Mouse (Mus musculus) heart, postnatal 0 days (tissue): Measurements from ENCODE around the gene Adgrg7. TPM values are rescaled to one million over a fixed set of nuclear protein-coding genes. Genes with fewer than 3 reads are reported as not detected.

Experiments used
- ATAC-seq: fragments of 200-750 bp; cut with Nextera tagmentation; 2 replicates; pipeline ENCODE4 v1.8.0; 2017; ENCODE audit warnings: low read depth, moderate number of reproducible peaks, moderate library complexity; ENCODE audit not compliant: insufficient read depth
- DNase-seq: peaks from one replicate; pipeline ENCODE4 v3.0.0-alpha.2; 2016; ENCODE audit warnings: low spot score
- H3K27ac ChIP-seq: fragments of 300-500 bp; sonication (generic); 2 replicates; pipeline ENCODE4 v1.5.1; 2014; ENCODE audit warnings: low read depth, mild to moderate bottlenecking
- H3K27me3 ChIP-seq: fragments of 300-500 bp; sonication (generic); 2 replicates; pipeline ENCODE4 v1.6.1; 2014; ENCODE audit warnings: low read length, mixed read lengths; ENCODE audit not compliant: control insufficient read depth, insufficient read depth
- H3K36me3 ChIP-seq: fragments of 300-500 bp; sonication (generic); replicated peaks from 2 replicates; pipeline ENCODE4 v1.6.1; 2014; ENCODE audit warnings: low read length, mixed read lengths; ENCODE audit not compliant: control insufficient read depth, insufficient read depth
- H3K4me1 ChIP-seq: fragments of 300-500 bp; sonication (generic); 2 replicates; pipeline ENCODE4 v1.6.1; 2014; ENCODE audit warnings: antibody characterized with exemption; ENCODE audit not compliant: control insufficient read depth, insufficient read depth
- H3K4me2 ChIP-seq: fragments of 300-500 bp; sonication (generic); 2 replicates; pipeline ENCODE4 v1.6.1; 2014; ENCODE audit warnings: low read depth, mild to moderate bottlenecking, low read length, moderate library complexity
- H3K4me3 ChIP-seq: fragments of 300-500 bp; sonication (generic); 2 replicates; pipeline ENCODE4 v1.5.1; 2014; ENCODE audit warnings: low read depth, low read length
- H3K9ac ChIP-seq: fragments of 300-500 bp; sonication (generic); replicated peaks from 2 replicates; pipeline ENCODE4 v1.6.1; 2014; ENCODE audit warnings: low read depth, low read length, mixed read lengths
- H3K9me3 ChIP-seq: fragments of 300-500 bp; sonication (generic); replicated peaks from 2 replicates; pipeline ENCODE4 v1.6.1; 2016; ENCODE audit warnings: low read length; ENCODE audit not compliant: control insufficient read depth
- CTCF ChIP-seq: IDR thresholded peaks from 2 replicates; pipeline ENCODE4 v1.5.1; 2016; ENCODE audit warnings: antibody characterized with exemption, control low read depth, low read depth
- EP300 ChIP-seq: IDR thresholded peaks from 2 replicates; pipeline ENCODE4 v1.6.1; 2016; ENCODE audit warnings: antibody characterized with exemption, low read depth
- WGBS: fragments of 180-500 bp; shearing (Covaris S2); extraction: QIAGEN DNeasy Blood & Tissue Kit; methylation state at CpG from one replicate; pipeline ENCODE4 v1.1.7; 2014; 5-methylcytosine and 5-hydroxymethylcytosine counted together
- polyA plus RNA-seq: library from polyadenylated mRNA; unstranded; fragments of >200 nt; fragmentation: Nextera tagmentation; extraction: Ambion mirVana; gene quantifications from 2 replicates; pipeline ENCODE4 v1.2.1, GENCODE M21; 2015
- total RNA-seq: library from RNA; depleted of rRNA; stranded (reverse); fragments of >200 nt; gene quantifications from 2 replicates; pipeline ENCODE4 v1.2.3, GENCODE M21; 2014; ENCODE audit warnings: low replicate concordance

Adgrg7 gene
- total and polyA plus RNA-seq, 2 experiments from 2014 or later, result not detected

- no peak overlapping the region for H3K9ac ChIP-seq
- no peaks in the 10 kb centered on the region for H3K9me3 ChIP-seq
- 69% methylated on average over 2 of the region's 2 CpGs for WGBS
- no peak for ATAC-seq
- H3K4me2 ChIP-seq, result no peak overlapping the region
- no peak overlapping the region for H3K4me3 ChIP-seq
- DNase-seq, result no peak
- H3K4me1 ChIP-seq, result no peaks in the 10 kb centered on the region
- no peaks in the 10 kb centered on the region for H3K27me3 ChIP-seq
- no peak for TF ChIP-seq CTCF
- no peak for TF ChIP-seq EP300
- H3K36me3 ChIP-seq, result no peaks in the 10 kb centered on the region
- no peak overlapping the region for H3K27ac ChIP-seq
Measured at GRCm38 (mm10) chr16:56785943-56786342, 9.7 kb downstream of the Adgrg7 start.

DNA sequence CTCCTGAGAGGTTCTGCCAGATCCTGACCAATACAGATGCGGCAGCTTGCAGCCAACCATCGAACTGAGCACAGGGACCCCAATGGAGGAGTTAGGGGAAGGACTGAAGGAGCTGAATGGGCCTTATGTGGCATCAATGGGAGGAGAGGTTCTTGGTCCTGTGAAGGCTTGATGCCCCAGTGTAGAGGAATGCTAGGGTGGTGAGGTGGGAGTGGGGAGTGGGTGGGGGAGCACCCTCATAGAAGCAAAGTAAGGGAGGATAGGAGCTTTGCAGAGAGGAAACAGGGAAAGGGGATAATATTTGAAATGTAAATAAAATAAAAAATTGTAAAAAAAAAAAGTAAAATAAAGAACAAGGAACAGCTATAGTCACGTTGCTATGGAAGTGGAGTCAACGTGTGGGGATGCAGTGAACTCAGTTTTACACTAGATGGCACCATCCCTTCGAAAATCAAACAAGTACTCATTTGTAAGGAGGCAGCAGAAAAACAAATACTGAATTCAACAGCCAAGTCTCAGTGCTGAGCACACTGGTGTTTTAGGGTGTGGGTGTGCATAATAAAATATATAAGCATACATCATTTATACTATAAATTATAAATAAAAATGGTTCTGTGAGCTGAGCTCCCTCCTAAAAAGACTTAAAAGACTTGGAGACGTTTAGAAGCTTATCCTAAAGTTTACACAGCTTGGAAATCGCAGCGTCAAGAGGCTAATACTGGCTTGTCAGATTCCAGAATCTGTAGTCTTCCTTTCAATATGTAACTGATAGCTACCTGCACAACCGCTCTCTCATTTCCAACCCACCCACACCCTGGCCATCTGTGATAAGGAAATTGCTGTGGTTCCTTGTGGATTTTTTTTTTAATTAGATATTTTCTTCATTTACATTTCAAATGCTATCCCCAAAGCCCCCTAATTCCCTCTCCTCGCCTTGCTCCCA lies 24.2 kb downstream of the Adgrg7 start:
- TF ChIP-seq EP300 (no peak), CTCF (peak; percentile 77)
- no peak for ATAC-seq
- Histone ChIP-seq H3K27ac (no peak overlapping the region), H3K4me1 (no peaks in the 10 kb centered on the region), H3K9me3 (no peaks in the 10 kb centered on the region), H3K4me3 (no peak overlapping the region), H3K36me3 (no peaks in the 10 kb centered on the region), H3K27me3 (no peaks in the 10 kb centered on the region), H3K4me2 (no peak overlapping the region), H3K9ac (no peak overlapping the region)
- DNase-seq, result peak; percentile 58
- 44% methylated on average over 10 of the region's 10 CpGs for WGBS

DNA sequence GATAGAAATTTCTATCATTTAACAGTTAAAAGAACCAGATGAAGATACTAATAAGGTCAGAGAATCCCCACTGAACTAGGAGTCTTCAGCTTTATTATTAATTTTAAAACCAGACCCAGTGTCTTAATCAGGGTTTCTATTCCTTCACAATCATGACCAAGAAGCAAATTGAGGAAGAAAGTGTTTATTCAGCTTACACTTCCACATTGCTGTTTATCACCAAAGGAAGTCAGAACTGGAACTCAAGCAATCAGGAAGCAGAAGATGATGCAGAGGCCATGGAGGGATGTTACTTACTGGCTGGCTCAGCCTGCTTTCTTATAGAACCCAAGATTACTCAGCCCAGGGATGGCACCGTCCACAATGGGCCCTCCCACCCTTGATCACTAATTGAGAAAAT lies 66.6 kb downstream of the Adgrg7 start:
- TF ChIP-seq EP300 (no peak), CTCF (no peak)
- WGBS, result 14% methylated on average over 1 of the region's 1 CpGs
- no peaks in the 10 kb centered on the region for H3K9me3 ChIP-seq
- no peaks in the 10 kb centered on the region for H3K36me3 ChIP-seq
- no peak for DNase-seq
- no peak overlapping the region for H3K9ac ChIP-seq
- no peaks in the 10 kb centered on the region for H3K27me3 ChIP-seq
- no peak overlapping the region for H3K4me3 ChIP-seq
- H3K4me1 ChIP-seq, result no peaks in the 10 kb centered on the region
- ATAC-seq, result no peak
- H3K27ac ChIP-seq, result no peak overlapping the region
- no peak overlapping the region for H3K4me2 ChIP-seq

DNA sequence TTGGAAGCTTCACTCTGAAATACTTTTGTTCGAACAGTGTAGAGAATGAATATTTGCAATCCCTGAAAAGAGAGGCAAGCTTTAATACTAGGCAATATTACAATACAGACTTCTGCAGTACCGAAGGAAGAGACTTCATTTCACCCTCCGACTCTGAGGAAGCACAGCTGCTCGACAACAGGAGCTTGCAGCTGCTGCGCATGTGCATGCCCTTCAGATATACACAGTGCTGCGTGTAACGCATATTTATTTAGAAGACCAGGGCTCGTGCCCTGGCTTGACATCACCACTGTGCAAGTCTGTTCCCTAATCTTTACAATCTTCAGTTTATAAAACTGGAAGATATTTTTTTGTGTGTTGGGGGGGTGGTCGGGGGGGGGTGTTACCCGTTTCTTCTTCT lies 70.7 kb downstream of the Adgrg7 start:
- DNase-seq (no peak), ATAC-seq (no peak)
- 77% methylated on average over 10 of the region's 10 CpGs for WGBS
- Histone ChIP-seq H3K4me1 (no peaks in the 10 kb centered on the region), H3K4me2 (no peak overlapping the region), H3K27ac (no peak overlapping the region), H3K36me3 (no peaks in the 10 kb centered on the region), H3K9ac (no peak overlapping the region), H3K9me3 (no peaks in the 10 kb centered on the region), H3K27me3 (no peaks in the 10 kb centered on the region), H3K4me3 (no peak overlapping the region)
- TF ChIP-seq CTCF (no peak), EP300 (no peak)

- Histone ChIP-seq H3K4me1 (no peaks in the 10 kb centered on the region), H3K36me3 (no peaks in the 10 kb centered on the region), H3K27me3 (no peaks in the 10 kb centered on the region), H3K4me3 (no peak overlapping the region), H3K9ac (no peak overlapping the region), H3K27ac (no peak overlapping the region), H3K9me3 (no peaks in the 10 kb centered on the region), H3K4me2 (no peak overlapping the region)
- no peak for DNase-seq
- WGBS, result 31% methylated on average over 4 of the region's 4 CpGs
- TF ChIP-seq CTCF (no peak), EP300 (no peak)
- ATAC-seq, result no peak
Measured at GRCm38 (mm10) chr16:56722357-56722756, 73.3 kb downstream of the Adgrg7 start.
